Mouse (Mus musculus) Patski (cell line): ENCODE results near the gene Ripply1. TPM values are rescaled to one million over a fixed set of nuclear protein-coding genes. Genes with fewer than 3 reads are reported as not detected.
"Not testable (repeated sequence)": the region's sequence is repeated elsewhere in the genome, so short reads cannot be mapped to it uniquely, and the experiment has no call there.

Experiments used
- ATAC-seq: fragments of 100-300 bp; one replicate; pipeline ENCODE4 v1.8.0; 2021
- CTCF ChIA-PET: fragments of 350-600 bp; sonication (Branson Sonifier 250); formaldehyde crosslinking; loops from one replicate; lab custom pipeline; 2022; ENCODE audit warnings: inconsistent platforms; lab: Charles Lee
- POLR2A ChIA-PET: fragments of 350-600 bp; sonication (Branson Sonifier 250); formaldehyde crosslinking; loops from one replicate; lab custom pipeline; 2022; ENCODE audit warnings: antibody characterized with exemption, inconsistent platforms; lab: Charles Lee
- DNase-seq: peaks from one replicate; pipeline ENCODE4 v3.0.0-alpha.2; 2011; ENCODE audit warnings: low read depth, low spot score
- H3K27me3 ChIP-seq: fragments of 371-371 bp; one replicate; pipeline ENCODE4 v1.5.1; 2021
- CTCF ChIP-seq: fragments of 100-300 bp; IDR thresholded peaks from one replicate; pipeline ENCODE4 v1.5.1; 2021
- in situ Hi-C: fragments of 300-500 bp; cut with MboI; formaldehyde crosslinking; loops from 3 replicates; pipeline ENCODE4 v1.11.1; 2018; ENCODE audit warnings: low pct_unique_long_range_greater_than_20kb, mixed read lengths
- polyA plus RNA-seq: library from polyadenylated mRNA; unstranded; gene quantifications from one replicate; pipeline ENCODE4 v1.2.3, GENCODE M21; 2021

Gene Ripply1
- polyA plus RNA-seq, 1 experiment from 2014 or later, result 13.6 TPM

GRCm38 (mm10) chrX:139781563-139781962 is 590 bp downstream of the Ripply1 start:
- H3K27me3 ChIP-seq, result peaks cover 7% of the 10 kb centered on the region
- POLR2A ChIA-PET, result interaction anchor here (0.7 to 2.0 kb wide), 2 partner anchors 28 to 32 kb away, joined by 5 to 6 read pairs; no protein-coding TSS in a partner anchor
- no peak for DNase-seq
- CTCF ChIA-PET, result interaction anchor here (0.8 to 3.0 kb wide), 2 partner anchors 18 to 20 kb away, joined by 3 to 9 read pairs; no protein-coding TSS in a partner anchor
- TF ChIP-seq CTCF, result no peak
- in situ Hi-C loops, result no loop called here
- ATAC-seq, result no peak

GRCm38 (mm10) chrX:139780988-139781387 is 1.2 kb downstream of the Ripply1 start:
- ChIA-PET POLR2A (interaction anchor here (0.6 to 2.0 kb wide), 4 partner anchors 20 to 33 kb away, joined by 3 to 6 read pairs (median 4); partner anchors contain the start of gene Cldn2), CTCF (interaction anchor here (3.0 kb wide), 1 partner anchor 21 kb away, joined by 9 read pairs; no protein-coding TSS in a partner anchor)
- DNase-seq (no peak), ATAC-seq (no peak)
- in situ Hi-C loops, result no loop called here
- peaks cover 5% of the 10 kb centered on the region for H3K27me3 ChIP-seq
- TF ChIP-seq CTCF, result no peak

- CTCF ChIA-PET, result interaction anchor here (1.3 kb wide), 1 partner anchor 29 kb away, joined by 3 read pairs; no protein-coding TSS in a partner anchor
These were observed 2.8 kb downstream of the Ripply1 start for GRCm38 (mm10) chrX:139779401-139779800.

GRCm38 (mm10) chrX:139778886-139779285 is 3.3 kb downstream of the Ripply1 start:
- ChIA-PET POLR2A (interaction anchor here (5.4 kb wide), 1 partner anchor 30 kb away, joined by 26 read pairs; no protein-coding TSS in a partner anchor), CTCF (interaction anchor here (1.3 to 1.4 kb wide), 2 partner anchors 30 to 34 kb away, joined by 3 to 5 read pairs; no protein-coding TSS in a partner anchor)
- in situ Hi-C loops, result loop anchor here (5.0 kb wide), 1 partner anchor 33 kb away; no protein-coding TSS in a partner anchor
- H3K27me3 ChIP-seq, result peaks cover 3% of the 10 kb centered on the region
- DNase-seq (no peak), ATAC-seq (no peak)
- TF ChIP-seq CTCF, result no peak

More at GRCm38 (mm10) chrX:139779401-139779800, 2.8 kb downstream of the Ripply1 start:
- DNase-seq (no peak), ATAC-seq (no peak)
- no peak for TF ChIP-seq CTCF
- H3K27me3 ChIP-seq, result peaks cover 5% of the 10 kb centered on the region
- in situ Hi-C loops, result loop anchor here (5.0 kb wide), 1 partner anchor 33 kb away; no protein-coding TSS in a partner anchor
- POLR2A ChIA-PET, result interaction anchor here (2.0 kb wide), 1 partner anchor 30 kb away, joined by 6 read pairs; no protein-coding TSS in a partner anchor

- DNase-seq (no peak), ATAC-seq (no peak)
- H3K27me3 ChIP-seq, result peaks cover 4% of the 10 kb centered on the region
- ChIA-PET POLR2A (interaction anchor here (5.4 kb wide), 1 partner anchor 32 kb away, joined by 26 read pairs; no protein-coding TSS in a partner anchor), CTCF (interaction anchor here (1.0 kb wide), 1 partner anchor 15 kb away, joined by 3 read pairs; no protein-coding TSS in a partner anchor)
- in situ Hi-C loops, result loop anchor here (5.0 kb wide), 1 partner anchor 35 kb away; no protein-coding TSS in a partner anchor
- no peak for TF ChIP-seq CTCF
These were observed 4.8 kb downstream of the Ripply1 start for GRCm38 (mm10) chrX:139777357-139777756.

- peaks cover 19% of the 10 kb centered on the region for H3K27me3 ChIP-seq
- in situ Hi-C loops, result loop anchor here (5.0 kb wide), 1 partner anchor 37 kb away; no protein-coding TSS in a partner anchor
- peak; percentile 61 for ATAC-seq
- POLR2A ChIA-PET, result interaction anchor here (0.6 to 5.4 kb wide), 2 partner anchors 24 to 34 kb away, joined by 7 to 26 read pairs; no protein-coding TSS in a partner anchor
- CTCF ChIA-PET, result interaction anchor here (1.0 to 2.4 kb wide), 8 partner anchors 24 to 751 kb away, joined by 3 to 21 read pairs (median 4); no protein-coding TSS in a partner anchor
- no peak for TF ChIP-seq CTCF
- DNase-seq, result no peak
These were observed 7.0 kb downstream of the Ripply1 start for GRCm38 (mm10) chrX:139775084-139775612.

GRCm38 (mm10) chrX:139774309-139775083 is 7.7 kb downstream of the Ripply1 start:
- DNase-seq (no peak), ATAC-seq (peak; percentile 61)
- in situ Hi-C loops, result loop anchor here (5.0 kb wide), 1 partner anchor 38 kb away; no protein-coding TSS in a partner anchor
- CTCF ChIA-PET, result interaction anchor here (0.7 to 2.4 kb wide), 13 partner anchors 22 to 752 kb away, joined by 3 to 21 read pairs (median 4); no protein-coding TSS in a partner anchor
- POLR2A ChIA-PET, result interaction anchor here (5.4 kb wide), 1 partner anchor 35 kb away, joined by 26 read pairs; no protein-coding TSS in a partner anchor
- H3K27me3 ChIP-seq, result peaks cover 25% of the 10 kb centered on the region
- TF ChIP-seq CTCF, result no peak

- ATAC-seq (no peak), DNase-seq (no peak)
- TF ChIP-seq CTCF, result no peak
- CTCF ChIA-PET, result interaction anchor here (2.3 kb wide), 1 partner anchor 67 kb away, joined by 5 read pairs; no protein-coding TSS in a partner anchor
- POLR2A ChIA-PET, result no interaction called here
- peaks cover 25% of the 10 kb centered on the region for H3K27me3 ChIP-seq
- in situ Hi-C loops, result loop anchor here (5.0 to 10.0 kb wide), 2 partner anchors 62 to 395 kb away; no protein-coding TSS in a partner anchor
These were observed 12.0 kb downstream of the Ripply1 start for GRCm38 (mm10) chrX:139769975-139770637.

- H3K27me3 ChIP-seq, result peaks cover 16% of the 10 kb centered on the region
- DNase-seq (no peak), ATAC-seq (no peak)
- TF ChIP-seq CTCF, result peak; percentile 61
- CTCF ChIA-PET, result interaction anchor here (0.8 to 1.4 kb wide), 2 partner anchors 21 to 390 kb away, joined by 3 read pairs; no protein-coding TSS in a partner anchor
- in situ Hi-C loops, result loop anchor here (10.0 kb wide), 1 partner anchor 388 kb away; no protein-coding TSS in a partner anchor
- POLR2A ChIA-PET, result no interaction called here
These were observed 19.6 kb downstream of the Ripply1 start for GRCm38 (mm10) chrX:139762546-139762945.

- POLR2A ChIA-PET, DNase-seq, in situ Hi-C loops, ATAC-seq, CTCF ChIA-PET: not testable (repeated sequence)
- peaks cover 33% of the 10 kb centered on the region for H3K27me3 ChIP-seq
These were observed 23.5 kb downstream of the Ripply1 start for GRCm38 (mm10) chrX:139758634-139759033.
